Mouse (Mus musculus) gastrocnemius, adult 2 months (tissue): ENCODE data around the gene Spata5. TPM values are rescaled to one million over a fixed set of nuclear protein-coding genes. Genes with fewer than 3 reads are reported as not detected.

Experiments used
- DNase-seq: peaks from one replicate; pipeline ENCODE4 v3.0.0; 2022
- H3K27ac ChIP-seq: fragments of 200-600 bp; 2 replicates; pipeline ENCODE4 v1.8.1; 2022; ENCODE audit warnings: mild to moderate bottlenecking
- H3K4me3 ChIP-seq: fragments of 200-600 bp; 2 replicates; pipeline ENCODE4 v1.8.1; 2022; ENCODE audit warnings: mild to moderate bottlenecking, moderate library complexity
- CTCF ChIP-seq: fragments of 200-600 bp; IDR thresholded peaks from 2 replicates; pipeline ENCODE4 v1.8.1; 2022; ENCODE audit warnings: antibody characterized with exemption, mild to moderate bottlenecking, moderate library complexity
- intact Hi-C: fragments of 180-260 bp; cut with DNase I; formaldehyde crosslinking; loops from one replicate; pipeline ENCODE4 v1.15.1; 2025
- total RNA-seq, 2 experiments: library from RNA; stranded (reverse); gene quantifications; 2 replicates each; pipeline ENCODE4 v1.2.3; 2021

Spata5 gene
- total RNA-seq, 2 experiments from 2014 or later: 10.3 to 10.8 TPM

DNA sequence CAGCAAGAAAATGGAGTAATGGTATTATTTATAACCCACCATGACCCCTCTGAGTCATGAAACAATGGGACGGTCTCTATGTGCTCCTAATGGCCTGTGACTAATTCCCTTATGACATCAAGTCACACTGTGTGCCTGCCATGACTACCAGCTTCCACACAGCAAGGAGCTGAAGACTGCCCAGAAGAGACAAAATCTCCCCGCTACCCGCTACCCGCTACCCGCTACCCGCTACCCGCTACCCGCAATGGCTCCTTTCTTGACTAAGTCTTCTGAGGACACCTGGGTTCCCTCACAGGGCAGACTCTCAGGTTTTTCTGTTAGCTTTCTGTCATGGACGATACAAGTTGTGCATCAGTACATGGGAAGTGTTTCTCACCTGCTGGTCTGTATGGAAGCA is 182.7 kb downstream of the Spata5 start:
- no peak for TF ChIP-seq CTCF
- Histone ChIP-seq H3K4me3 (no peak overlapping the region), H3K27ac (no peak overlapping the region)
- intact Hi-C loops: no loop called here
- no peak for DNase-seq

- TF ChIP-seq CTCF: no peak
- H3K4me3 ChIP-seq: no peak overlapping the region
- peak overlapping the region; percentile 16; the same call in 1 of the 2 replicates for H3K27ac ChIP-seq
- no peak for DNase-seq
- intact Hi-C loops: no loop called here
Observed at GRCm38 (mm10) chr3:37602890-37603289, 183.2 kb downstream of the Spata5 start.

GRCm38 (mm10) chr3:37603541-37603940 is 183.8 kb downstream of the Spata5 start:
- Histone ChIP-seq H3K4me3 (no peak overlapping the region), H3K27ac (peak overlapping the region; percentile 79)
- TF ChIP-seq CTCF: no peak
- intact Hi-C loops: no loop called here
- no peak for DNase-seq

DNA sequence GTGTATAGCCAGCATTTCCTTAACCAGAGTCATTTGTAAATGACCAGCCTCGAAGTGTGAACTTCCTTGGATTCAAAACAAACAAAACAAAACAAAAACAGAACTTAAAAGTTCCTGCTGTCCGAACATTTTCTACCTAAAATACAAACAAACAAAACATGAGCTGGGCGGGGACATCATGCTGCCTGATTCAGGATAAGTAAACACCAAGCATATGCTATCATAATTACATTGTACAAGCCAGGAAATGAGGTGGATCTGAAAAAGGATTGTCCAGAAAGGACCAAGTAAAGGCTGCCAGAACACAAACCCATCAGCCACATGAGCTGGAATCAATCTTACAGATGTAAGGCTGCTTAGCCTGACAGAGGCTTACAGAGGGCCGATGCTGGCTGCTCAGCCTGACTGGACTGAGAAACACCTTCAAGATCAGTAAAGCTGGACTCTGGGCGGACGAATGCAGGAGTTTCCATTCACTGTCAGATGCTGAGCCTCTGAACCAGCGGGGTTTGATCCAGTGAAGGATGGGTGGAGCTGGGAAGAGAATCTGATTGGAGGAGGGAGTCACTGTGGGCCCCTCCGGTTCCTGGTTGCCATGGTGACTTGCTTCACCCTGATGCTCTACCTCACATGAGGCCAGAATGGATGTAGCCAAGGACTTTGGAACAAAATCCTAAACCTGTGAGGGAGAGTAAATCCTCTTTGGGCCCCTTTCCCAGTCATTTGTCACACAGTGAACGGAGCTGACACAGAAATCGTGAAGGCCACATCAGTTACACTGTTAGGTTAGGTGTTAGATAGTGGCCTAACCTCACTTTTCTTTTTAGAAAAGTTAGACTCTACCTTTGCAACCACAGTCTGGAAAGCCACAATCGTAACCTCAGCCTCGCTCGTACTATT is 185.5 kb downstream of the Spata5 start:
- H3K27ac ChIP-seq: peak overlapping the region; percentile 79
- H3K4me3 ChIP-seq: peak overlapping the region; percentile 30; the same call in 1 of the 2 replicates
- DNase-seq: peak; percentile 28
- intact Hi-C loops: no loop called here
- TF ChIP-seq CTCF: no peak

DNA sequence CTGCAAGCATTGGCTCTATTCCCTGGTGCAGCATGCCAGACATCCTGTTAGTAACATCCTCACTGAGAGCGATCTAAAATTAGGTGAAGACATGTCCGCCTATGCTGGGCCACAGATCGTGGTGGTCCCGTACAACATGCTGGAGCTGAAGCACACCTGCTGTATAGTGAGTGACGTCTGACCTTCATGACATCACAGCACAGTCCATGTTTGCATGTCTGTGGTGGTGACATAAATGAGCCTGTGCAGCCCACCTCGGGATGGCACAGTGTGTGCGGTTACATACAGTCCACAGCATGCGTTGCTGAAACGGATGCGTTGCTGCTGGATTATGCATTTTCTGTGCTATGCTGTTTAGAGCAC is 186.2 kb downstream of the Spata5 start:
- no peak for TF ChIP-seq CTCF
- DNase-seq: peak; percentile 47
- Histone ChIP-seq H3K4me3 (peak overlapping the region; percentile 30; the same call in 1 of the 2 replicates), H3K27ac (peak overlapping the region; percentile 79)
- intact Hi-C loops: no loop called here

DNA sequence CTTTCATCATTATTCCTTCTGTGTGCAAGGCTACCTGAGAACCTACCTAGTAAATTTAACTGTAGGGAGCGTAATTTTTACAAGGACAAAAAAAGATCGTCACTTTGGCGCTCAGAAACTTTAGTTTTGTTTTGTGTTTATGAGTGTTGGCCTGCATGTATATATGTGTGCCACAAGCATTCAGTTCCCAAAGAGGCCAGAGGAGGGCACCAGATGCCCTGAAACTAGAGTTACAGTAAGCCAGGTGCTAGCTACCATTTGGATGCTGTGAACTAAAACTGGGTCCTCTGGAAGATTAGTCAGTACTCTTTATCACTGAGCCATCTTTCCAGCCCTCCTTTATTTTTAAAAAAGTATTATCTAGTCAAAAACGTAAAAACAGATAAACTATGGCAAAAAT is 189.2 kb downstream of the Spata5 start:
- intact Hi-C loops: no loop called here
- Histone ChIP-seq H3K27ac (no peak overlapping the region), H3K4me3 (no peak overlapping the region)
- peak; percentile 49 for TF ChIP-seq CTCF
- DNase-seq: no peak

- DNase-seq: no peak
- intact Hi-C loops: no loop called here
- no peak for TF ChIP-seq CTCF
- Histone ChIP-seq H3K4me3 (no peak overlapping the region), H3K27ac (no peak overlapping the region)
Observed at GRCm38 (mm10) chr3:37610670-37611069, 191.0 kb downstream of the Spata5 start.

GRCm38 (mm10) chr3:37613722-37614121 is 194.0 kb downstream of the Spata5 start:
- TF ChIP-seq CTCF: no peak
- Histone ChIP-seq H3K4me3 (no peak overlapping the region), H3K27ac (0 out of 2 replicates have a peak overlapping the region, but pooled peaks have one; percentile 16)
- DNase-seq: peak; percentile 46
- intact Hi-C loops: no loop called here

DNA sequence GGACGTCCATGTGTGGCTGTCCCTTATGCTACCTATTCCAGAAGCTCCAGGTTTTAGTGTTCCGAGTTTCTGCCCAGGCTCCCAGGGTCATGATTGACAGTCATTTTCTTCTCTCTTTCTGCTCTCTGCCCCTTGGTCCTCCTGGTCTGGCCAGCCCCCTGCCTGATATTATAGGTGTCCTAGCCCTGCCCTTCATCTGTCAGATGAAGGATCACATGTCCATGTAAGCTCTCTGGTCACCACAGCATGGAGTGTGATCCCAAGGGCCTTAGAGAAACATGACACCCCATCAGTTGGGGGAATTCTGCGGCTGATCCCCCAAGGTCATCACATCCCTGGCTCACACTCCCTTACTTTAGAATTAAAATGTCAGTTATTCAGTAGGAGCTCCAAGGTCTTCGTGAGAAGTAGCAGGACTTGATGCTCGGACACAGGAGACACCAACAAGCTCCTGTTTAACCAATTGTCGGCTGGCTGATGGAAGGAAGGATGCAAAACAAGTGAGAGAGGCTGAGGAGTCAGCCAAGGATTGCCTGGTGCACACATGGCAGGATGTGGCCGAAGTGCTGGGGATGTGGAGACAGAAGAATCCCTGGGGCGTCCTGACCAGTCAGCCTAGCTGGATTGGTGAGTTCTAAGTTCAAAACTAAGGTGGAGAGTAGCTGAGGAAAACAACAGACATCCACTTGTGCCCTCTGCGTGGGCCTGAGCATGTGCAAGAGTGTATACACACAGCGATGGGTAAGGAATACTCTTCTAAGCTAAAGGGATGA is 195.4 kb downstream of the Spata5 start:
- no peak overlapping the region for H3K4me3 ChIP-seq
- H3K27ac ChIP-seq: no peak overlapping the region
- intact Hi-C loops: no loop called here
- DNase-seq: no peak
- no peak for TF ChIP-seq CTCF

DNA sequence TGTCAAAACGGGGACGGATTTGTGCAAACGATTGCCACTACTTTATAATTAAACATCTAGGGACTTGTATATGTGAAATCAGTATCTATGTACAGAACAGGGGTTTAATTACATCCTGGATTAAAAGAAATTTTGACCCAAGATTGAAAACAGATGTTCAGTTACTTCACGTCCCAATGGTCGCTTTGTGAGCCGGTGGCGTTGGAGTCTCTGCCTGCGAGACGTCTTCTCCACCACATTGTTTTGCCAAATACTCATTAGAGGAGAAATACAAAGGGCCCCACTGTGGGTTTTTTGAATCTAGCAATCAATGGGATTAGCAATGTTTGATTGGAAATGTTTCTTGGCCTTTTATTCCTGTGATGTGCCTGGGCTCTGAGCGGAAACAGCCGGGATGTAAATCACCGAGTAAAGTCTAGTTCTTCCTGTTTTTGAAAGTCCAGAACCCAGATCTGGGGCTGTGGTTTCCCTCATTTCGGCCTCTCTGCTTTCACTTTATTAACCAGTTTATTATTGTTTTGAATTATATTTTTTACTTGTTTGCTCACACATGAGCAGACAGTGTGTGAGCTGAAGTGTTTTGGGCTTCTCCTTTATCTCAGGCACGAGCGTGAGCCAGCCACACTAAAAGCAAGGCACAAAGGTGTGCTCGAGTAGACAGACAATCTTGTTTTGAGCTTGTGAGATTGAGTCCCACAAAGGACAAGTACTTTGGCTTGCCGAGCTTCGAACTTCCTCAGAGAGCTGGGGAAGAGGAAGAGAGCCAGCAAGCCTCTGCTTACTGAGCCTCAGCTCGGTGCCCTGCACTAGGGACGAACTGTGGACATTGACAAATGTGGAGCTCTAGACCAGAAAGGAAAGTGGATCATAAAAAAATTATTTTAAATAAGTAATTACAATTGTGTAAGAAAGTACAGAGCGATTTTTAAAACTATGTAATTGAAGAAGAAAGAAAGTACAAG is 197.2 kb downstream of the Spata5 start:
- Histone ChIP-seq H3K4me3 (peak overlapping the region; percentile 29), H3K27ac (peak overlapping the region; percentile 81)
- no peak for DNase-seq
- no peak for TF ChIP-seq CTCF
- intact Hi-C loops: no loop called here

Other genes starting within 250 kb of the Spata5 start
- not detected for gene Il21, start 187.3 kb upstream of the Spata5 start, total RNA-seq
- under 1 TPM; 0.18 to 0.47 TPM for gene Bbs12, start 107.3 kb upstream of the Spata5 start, total RNA-seq
- gene Cetn4, start 107.2 kb upstream of the Spata5 start, total RNA-seq: under 1 TPM in 1 of 2 experiments, not detected in 1; 0.36 TPM
- gene Fgf2, start 71.5 kb upstream of the Spata5 start, total RNA-seq: 10 to 100 TPM in 1 of 2 experiments, 1 to 10 TPM in 1; 5.4 to 12.1 TPM
- 10 to 100 TPM; 28.1 to 28.2 TPM for gene Nudt6, start 315 bp downstream of the Spata5 start, total RNA-seq
- 10 to 100 TPM; 12.3 to 21.8 TPM for gene Spry1, start 220.1 kb downstream of the Spata5 start, total RNA-seq